8 mouse cellular contexts compared by ENCODE assay signal in the genomic region with DNA sequence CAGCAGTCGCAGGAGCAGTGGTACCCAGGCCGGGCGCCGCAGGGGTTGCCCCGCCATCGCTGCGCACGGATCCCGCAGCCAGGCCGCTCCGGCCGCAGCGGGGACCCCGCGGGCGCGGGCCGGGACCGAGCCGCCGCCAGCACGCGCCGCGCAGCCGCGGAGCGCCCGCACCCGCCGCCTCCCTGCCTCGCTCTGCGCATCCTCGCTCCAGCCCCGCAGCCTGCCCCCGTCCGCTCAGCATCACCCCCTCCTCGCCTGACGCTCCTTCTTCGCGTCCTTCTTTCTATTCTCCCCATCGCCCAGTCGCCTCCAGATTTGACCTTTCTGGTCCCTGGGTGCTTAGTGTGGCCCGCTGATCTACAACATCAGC. TPM values are rescaled to one million over a fixed set of nuclear protein-coding genes. Genes with fewer than 3 reads are reported as not detected.
DNase-seq lines count a peak whose midpoint lies in the region; ATAC-seq and TF ChIP-seq lines count a peak whose summit lies in the region.

A gene (minus strand): TSS at position 177 of the 370 bp plus-strand sequence.

- H3K27me3 ChIP-seq in embryonic facial prominence, embryonic 11.5 days (ENCODE audit: control insufficient read depth, insufficient read depth, low read length), result peaks cover 13% of the 10 kb centered on the region
- H3K27me3 ChIP-seq in intestine, embryonic 15.5 days (replicated peaks), result peaks cover 23% of the 10 kb centered on the region
- peaks cover 29% of the 10 kb centered on the region for H3K27me3 ChIP-seq in liver, embryonic 14.5 days (ENCODE audit: control insufficient read depth, insufficient read depth, low read length)
- peaks cover 7% of the 10 kb centered on the region; the same call in 1 of the 2 replicates for H3K27me3 ChIP-seq in stomach, embryonic 14.5 days (ENCODE audit: control insufficient read depth, insufficient read depth, low read length)

- 0 out of 2 replicates have a peak, but pooled peaks have one; percentile 65 for ATAC-seq in embryonic facial prominence, embryonic 11.5 days (replicated peaks; ENCODE audit: insufficient number of reproducible peaks, low FRiP score, low TSS enrichment, low read depth)
- ATAC-seq in intestine, embryonic 15.5 days, result peak; percentile 72
- no peak for ATAC-seq in liver, embryonic 14.5 days (ENCODE audit: insufficient read depth)
- peak; percentile 53; the same call in 1 of the 2 replicates for ATAC-seq in stomach, embryonic 14.5 days (ENCODE audit: insufficient number of reproducible peaks, insufficient read depth, low FRiP score, low read depth)
- no peak for ATAC-seq in megakaryocyte progenitor cell, adult 5-6 weeks (replicated peaks; ENCODE audit: poor library complexity)

- no peaks in the 10 kb centered on the region; the same call in 1 of the 2 replicates for H3K4me1 ChIP-seq in embryonic facial prominence, embryonic 11.5 days (ENCODE audit: control insufficient read depth, insufficient read depth, low read length)
- peaks cover 4% of the 10 kb centered on the region; the same call in 1 of the 2 replicates for H3K4me1 ChIP-seq in intestine, embryonic 15.5 days (replicated peaks)
- no peaks in the 10 kb centered on the region for H3K4me1 ChIP-seq in liver, embryonic 14.5 days (replicated peaks; ENCODE audit: control insufficient read depth in 2 of 2, insufficient read depth in 2 of 2, low read length in 1 of 2)
- H3K4me1 ChIP-seq in stomach, embryonic 14.5 days (ENCODE audit: control insufficient read depth, insufficient read depth, low read length), result no peaks in the 10 kb centered on the region

- TF ChIP-seq EP300 in liver, embryonic 14.5 days (IDR thresholded peaks at IDR 0.05; ENCODE audit: low read depth), result no peak

- peak within 1 kb of the TSS; percentile 63 for H3K4me3 ChIP-seq in gastrocnemius, adult 2 months
- peak within 1 kb of the TSS; percentile 74 for H3K4me3 ChIP-seq in embryonic facial prominence, embryonic 11.5 days (ENCODE audit: low read depth, low read length)
- H3K4me3 ChIP-seq in intestine, embryonic 15.5 days (replicated peaks), result peak within 1 kb of the TSS; percentile 55
- H3K4me3 ChIP-seq in liver, embryonic 14.5 days (ENCODE audit: insufficient read depth in 1 of 2, low read depth in 2 of 2, low read length in 2 of 2), result peak within 1 kb of the TSS; percentile 6 to 28; a peak in 3 of 4 replicates
- H3K4me3 ChIP-seq in stomach, embryonic 14.5 days (ENCODE audit: low read depth, low read length), result peak within 1 kb of the TSS; percentile 62

- peak within 1 kb of the TSS; percentile 77 for H3K9ac ChIP-seq in embryonic facial prominence, embryonic 11.5 days (replicated peaks; ENCODE audit: low read length)
- H3K9ac ChIP-seq in intestine, embryonic 15.5 days, result peak within 1 kb of the TSS; percentile 42
- H3K9ac ChIP-seq in liver, embryonic 14.5 days (replicated peaks), result no peak within 1 kb of the TSS
- peak within 1 kb of the TSS; percentile 49 for H3K9ac ChIP-seq in stomach, embryonic 14.5 days (replicated peaks; ENCODE audit: low read depth, low read length)

- 0% methylated on average over 21 of the region's 44 CpGs for WGBS in embryonic facial prominence, embryonic 11.5 days
- WGBS in intestine, embryonic 15.5 days, result under 1% methylated on average over 43 of the region's 44 CpGs
- 2% methylated on average over 38 of the region's 44 CpGs for WGBS in liver, embryonic 14.5 days (ENCODE audit: insufficient replicate concordance)
- 0% methylated on average over 23 of the region's 44 CpGs for WGBS in stomach, embryonic 14.5 days

- no peak for TF ChIP-seq CTCF in gastrocnemius, adult 2 months (IDR thresholded peaks at IDR 0.05)
- no peak for TF ChIP-seq CTCF in liver, embryonic 14.5 days (IDR thresholded peaks at IDR 0.05; ENCODE audit: low read depth)

- no peak for DNase-seq in gastrocnemius, adult 2 months
- DNase-seq in gastrocnemius, postnatal 4 days (ENCODE audit: low spot score in 2 of 2), result no peak
- peak; percentile 19 for DNase-seq in ES-CJ7 (ENCODE audit: low read depth, low spot score)
- DNase-seq in embryonic facial prominence, embryonic 11.5 days (ENCODE audit: low spot score), result peak; percentile 41
- no peak for DNase-seq in liver, embryonic 14.5 days (ENCODE audit: low read depth in 3 of 3, low spot score in 3 of 3)

- H3K9me3 ChIP-seq in embryonic facial prominence, embryonic 11.5 days (replicated peaks; ENCODE audit: control insufficient read depth, low read length), result no peaks in the 10 kb centered on the region
- H3K9me3 ChIP-seq in intestine, embryonic 15.5 days, result no peaks in the 10 kb centered on the region
- no peaks in the 10 kb centered on the region for H3K9me3 ChIP-seq in liver, embryonic 14.5 days (ENCODE audit: control insufficient read depth, low read length)
- no peaks in the 10 kb centered on the region for H3K9me3 ChIP-seq in stomach, embryonic 14.5 days (ENCODE audit: control insufficient read depth, low read depth, low read length)

- intact Hi-C loops in gastrocnemius, adult 2 months (cut with DNase I), result no loop called here

- H3K36me3 ChIP-seq in embryonic facial prominence, embryonic 11.5 days (replicated peaks; ENCODE audit: control insufficient read depth, insufficient read depth, low read depth, low read length), result no peaks in the 10 kb centered on the region
- H3K36me3 ChIP-seq in intestine, embryonic 15.5 days, result no peaks in the 10 kb centered on the region
- H3K36me3 ChIP-seq in liver, embryonic 14.5 days (replicated peaks; ENCODE audit: control insufficient read depth, insufficient read depth, low read depth), result no peaks in the 10 kb centered on the region
- H3K36me3 ChIP-seq in stomach, embryonic 14.5 days (ENCODE audit: control insufficient read depth, insufficient read depth, low read length), result no peaks in the 10 kb centered on the region

- H3K4me2 ChIP-seq in embryonic facial prominence, embryonic 11.5 days (ENCODE audit: low read depth, low read length), result peak within 1 kb of the TSS; percentile 99
- H3K4me2 ChIP-seq in intestine, embryonic 15.5 days (replicated peaks), result peak within 1 kb of the TSS; percentile 97
- H3K4me2 ChIP-seq in liver, embryonic 14.5 days (ENCODE audit: low read depth), result peak within 1 kb of the TSS; percentile 52
- peak within 1 kb of the TSS; percentile 98 for H3K4me2 ChIP-seq in stomach, embryonic 14.5 days (replicated peaks; ENCODE audit: low read depth, low read length)

- H3K27ac ChIP-seq in gastrocnemius, adult 2 months, result no peak within 1 kb of the TSS
- no peak within 1 kb of the TSS for H3K27ac ChIP-seq in embryonic facial prominence, embryonic 11.5 days (replicated peaks; ENCODE audit: low read depth, low read length)
- no peak within 1 kb of the TSS for H3K27ac ChIP-seq in intestine, embryonic 15.5 days
- no peak within 1 kb of the TSS for H3K27ac ChIP-seq in liver, embryonic 14.5 days
- H3K27ac ChIP-seq in stomach, embryonic 14.5 days (ENCODE audit: low read length), result no peak within 1 kb of the TSS

RNA-seq across cellular contexts. Expression of the gene that starts here (rescaled TPM):
- total RNA-seq in gastrocnemius, adult 2 months (2021), result under 1 TPM in 1 of 2 experiments, not detected in 1; 0.03 TPM
- total RNA-seq in gastrocnemius, postnatal 4 days (2021), result under 1 TPM; 0.05 to 0.26 TPM
- 1.6 and 2.4 TPM in 2 replicates for polyA plus RNA-seq in embryonic facial prominence, embryonic 11.5 days (2014; fragmentation: Nextera tagmentation; extraction: Ambion mirVana)
- polyA plus RNA-seq in intestine, embryonic 15.5 days (2015; fragmentation: Nextera tagmentation; extraction: Ambion mirVana), result 0.78 and 0.92 TPM in 2 replicates
- polyA plus RNA-seq in liver, embryonic 14.5 days (2012; rRNA removed), result under 0.01 and 0.01 TPM in 2 replicates
- not detected in 2 replicates for polyA plus RNA-seq in liver, embryonic 14.5 days (2014; fragmentation: Nextera tagmentation; extraction: Ambion mirVana)
- 1.1 and 1.6 TPM in 2 replicates for polyA plus RNA-seq in stomach, embryonic 14.5 days (2014; fragmentation: Nextera tagmentation; extraction: Ambion mirVana)
- not detected in 2 replicates for total RNA-seq in megakaryocyte progenitor cell, adult 5-6 weeks (2015)
- not detected in 2 replicates for total RNA-seq in megakaryocyte progenitor cell, adult 5-6 weeks (2017)

Comparison
In these comparisons a context has a peak if more than half of its experiments do, and no peak if none do; other contexts are left out.
1. Peak in ATAC-seq, H3K4me3 ChIP-seq, H3K9ac ChIP-seq and H3K4me2 ChIP-seq in intestine, embryonic 15.5 days; RNA of the gene not detected or under 1 TPM.
2. DNase-seq: peak in ES-CJ7 (single experiment) and embryonic facial prominence, embryonic 11.5 days (single experiment); none in gastrocnemius, adult 2 months (single experiment), gastrocnemius, postnatal 4 days (0 of 2) and liver, embryonic 14.5 days (0 of 3).
3. H3K4me3 ChIP-seq: peak in every context shown above with its lines; median percentile 74 in embryonic facial prominence, embryonic 11.5 days; 63 in gastrocnemius, adult 2 months; 62 in stomach, embryonic 14.5 days; 55 in intestine, embryonic 15.5 days; 17 in liver, embryonic 14.5 days.
4. ATAC-seq: peak in embryonic facial prominence, embryonic 11.5 days (single experiment) and stomach, embryonic 14.5 days (single experiment); none in liver, embryonic 14.5 days (single experiment) and megakaryocyte progenitor cell, adult 5-6 weeks (single experiment).
5. Peak in every context shown above with its lines, with median percentiles within 50 percentile points of each other: H3K4me2 ChIP-seq.